Mouse (Mus musculus) forebrain, embryonic 14.5 days (tissue): ENCODE data around the gene Atp8b5. TPM values are rescaled to one million over a fixed set of nuclear protein-coding genes. Genes with fewer than 3 reads are reported as not detected.

Source experiments
- ATAC-seq: fragments of 200-750 bp; cut with Nextera tagmentation; 2 replicates; pipeline ENCODE4 v1.8.0; 2017; ENCODE audit warnings: mild to moderate bottlenecking, moderate library complexity
- DNase-seq: peaks from one replicate; pipeline ENCODE4 v3.0.0-alpha.2; 2015; ENCODE audit warnings: low spot score
- H3K27ac ChIP-seq: fragments of 300-500 bp; sonication (generic); 2 replicates; pipeline ENCODE4 v1.5.1; 2014; ENCODE audit warnings: low read depth, mild to moderate bottlenecking, control low read depth, low read length, moderate library complexity
- H3K27me3 ChIP-seq: fragments of 300-500 bp; sonication (generic); replicated peaks from 2 replicates; pipeline ENCODE4 v1.6.1; 2014; ENCODE audit warnings: low read length, control low read depth, mixed read lengths; ENCODE audit not compliant: control insufficient read depth, insufficient read depth
- H3K36me3 ChIP-seq: fragments of 300-500 bp; sonication (generic); 2 replicates; pipeline ENCODE4 v1.6.1; 2014; ENCODE audit warnings: low read length, control low read depth; ENCODE audit not compliant: control insufficient read depth, insufficient read depth
- H3K4me1 ChIP-seq: fragments of 300-500 bp; sonication (generic); 2 replicates; pipeline ENCODE4 v1.6.1; 2014; ENCODE audit warnings: antibody characterized with exemption, low read length, control low read depth; ENCODE audit not compliant: control insufficient read depth, insufficient read depth
- H3K4me2 ChIP-seq: fragments of 300-500 bp; sonication (generic); 2 replicates; pipeline ENCODE4 v1.6.1; 2014; ENCODE audit warnings: mild to moderate bottlenecking, control low read depth, low read length
- H3K4me3 ChIP-seq: fragments of 300-500 bp; sonication (generic); 2 replicates; pipeline ENCODE4 v1.5.1; 2014; ENCODE audit warnings: low read depth, low read length, control low read depth
- H3K9ac ChIP-seq: fragments of 300-500 bp; sonication (generic); 2 replicates; pipeline ENCODE4 v1.6.1; 2014; ENCODE audit warnings: mild to moderate bottlenecking, low read length, control low read depth, moderate library complexity
- H3K9me3 ChIP-seq: fragments of 300-500 bp; sonication (generic); replicated peaks from 2 replicates; pipeline ENCODE4 v1.6.1; 2016; ENCODE audit warnings: low read length, control low read depth, mixed read lengths; ENCODE audit not compliant: control insufficient read depth
- WGBS: fragments of 180-500 bp; shearing (Covaris S2); extraction: QIAGEN DNeasy Blood & Tissue Kit; methylation state at CpG from one replicate; pipeline ENCODE4 v1.1.7; 2014; 5-methylcytosine and 5-hydroxymethylcytosine counted together
- polyA plus RNA-seq: library from polyadenylated mRNA; unstranded; fragments of >200 nt; fragmentation: Nextera tagmentation; extraction: Ambion mirVana; gene quantifications from 2 replicates; pipeline ENCODE4 v1.2.1, GENCODE M21; 2014

Atp8b5 gene
- polyA plus RNA-seq, 1 experiment from 2014 or later: 0.79 TPM

- no peak for DNase-seq
Measured at GRCm38 (mm10) chr4:43401486-43401885, 134.5 kb downstream of the Atp8b5 start.

GRCm38 (mm10) chr4:43402212-43402611 lies 135.3 kb downstream of the Atp8b5 start:
- H3K4me2 ChIP-seq: no peak overlapping the region
- DNase-seq: no peak
- H3K36me3 ChIP-seq: 0 out of 2 replicates have a peak, but pooled peaks cover 3% of the 10 kb centered on the region
- H3K9ac ChIP-seq: no peak overlapping the region
- H3K27me3 ChIP-seq: no peaks in the 10 kb centered on the region
- no peak for ATAC-seq
- peaks cover 11% of the 10 kb centered on the region for H3K4me1 ChIP-seq
- no peaks in the 10 kb centered on the region for H3K9me3 ChIP-seq
- WGBS: 89% methylated on average over 9 of the region's 9 CpGs
- H3K27ac ChIP-seq: no peak overlapping the region
- no peak overlapping the region for H3K4me3 ChIP-seq

More at GRCm38 (mm10) chr4:43401486-43401885, 134.5 kb downstream of the Atp8b5 start:
- no peak for ATAC-seq
- peaks cover 11% of the 10 kb centered on the region for H3K4me1 ChIP-seq
- H3K4me2 ChIP-seq: no peak overlapping the region
- no peak overlapping the region for H3K4me3 ChIP-seq
- no peaks in the 10 kb centered on the region for H3K9me3 ChIP-seq
- no peaks in the 10 kb centered on the region for H3K27me3 ChIP-seq
- H3K9ac ChIP-seq: no peak overlapping the region
- H3K27ac ChIP-seq: no peak overlapping the region
- WGBS: 87% methylated on average over 10 of the region's 10 CpGs
- H3K36me3 ChIP-seq: 0 out of 2 replicates have a peak, but pooled peaks cover 3% of the 10 kb centered on the region

- Histone ChIP-seq H3K36me3 (0 out of 2 replicates have a peak, but pooled peaks cover 3% of the 10 kb centered on the region), H3K4me3 (no peak overlapping the region), H3K9ac (no peak overlapping the region), H3K9me3 (no peaks in the 10 kb centered on the region), H3K27me3 (no peaks in the 10 kb centered on the region), H3K4me2 (no peak overlapping the region), H3K4me1 (peaks cover 18% of the 10 kb centered on the region), H3K27ac (no peak overlapping the region)
- ATAC-seq (no peak), DNase-seq (no peak)
- 89% methylated on average over 10 of the region's 10 CpGs for WGBS
Measured at GRCm38 (mm10) chr4:43404697-43405096, 137.7 kb downstream of the Atp8b5 start.

- Histone ChIP-seq H3K4me3 (peak overlapping the region; percentile 58), H3K4me2 (peak overlapping the region; percentile 69), H3K27ac (peak overlapping the region; percentile 93), H3K36me3 (0 out of 2 replicates have a peak, but pooled peaks cover 3% of the 10 kb centered on the region), H3K27me3 (no peaks in the 10 kb centered on the region), H3K9ac (peak overlapping the region; percentile 87), H3K4me1 (peaks cover 18% of the 10 kb centered on the region), H3K9me3 (no peaks in the 10 kb centered on the region)
- ATAC-seq (peak; percentile 94), DNase-seq (peak; percentile 92)
- 2% methylated on average over 28 of the region's 28 CpGs for WGBS
Measured at GRCm38 (mm10) chr4:43406162-43406971, 139.4 kb downstream of the Atp8b5 start.

- ATAC-seq (peak; percentile 58), DNase-seq (peak; percentile 62)
- Histone ChIP-seq H3K27ac (peak overlapping the region; percentile 93), H3K4me3 (peak overlapping the region; percentile 58), H3K9ac (peak overlapping the region; percentile 87), H3K9me3 (no peaks in the 10 kb centered on the region), H3K4me1 (peaks cover 18% of the 10 kb centered on the region), H3K4me2 (peak overlapping the region; percentile 69), H3K27me3 (no peaks in the 10 kb centered on the region), H3K36me3 (no peaks in the 10 kb centered on the region)
- WGBS: 75% methylated on average over 12 of the region's 12 CpGs
Measured at GRCm38 (mm10) chr4:43407071-43407920, 140.3 kb downstream of the Atp8b5 start.

- Histone ChIP-seq H3K36me3 (peaks cover 47% of the 10 kb centered on the region), H3K9ac (no peak overlapping the region), H3K9me3 (no peaks in the 10 kb centered on the region), H3K27me3 (no peaks in the 10 kb centered on the region), H3K4me1 (no peaks in the 10 kb centered on the region), H3K4me3 (no peak overlapping the region), H3K27ac (no peak overlapping the region), H3K4me2 (no peak overlapping the region)
- ATAC-seq: no peak
- WGBS: 92% methylated on average over 14 of the region's 14 CpGs
- DNase-seq: no peak
Measured at GRCm38 (mm10) chr4:43414761-43415160, 147.8 kb downstream of the Atp8b5 start.

- 93% methylated on average over 29 of the region's 29 CpGs for WGBS
- H3K27ac ChIP-seq: no peak overlapping the region
- H3K27me3 ChIP-seq: no peaks in the 10 kb centered on the region
- peaks cover 47% of the 10 kb centered on the region for H3K36me3 ChIP-seq
- no peak for DNase-seq
- no peak overlapping the region for H3K4me2 ChIP-seq
- no peaks in the 10 kb centered on the region for H3K9me3 ChIP-seq
- no peaks in the 10 kb centered on the region for H3K4me1 ChIP-seq
- H3K9ac ChIP-seq: no peak overlapping the region
- no peak for ATAC-seq
- H3K4me3 ChIP-seq: no peak overlapping the region
Measured at GRCm38 (mm10) chr4:43415221-43416070, 148.5 kb downstream of the Atp8b5 start.

- H3K9ac ChIP-seq: no peak overlapping the region
- ATAC-seq (no peak), DNase-seq (no peak)
- H3K4me1 ChIP-seq: no peaks in the 10 kb centered on the region
- no peak overlapping the region for H3K4me3 ChIP-seq
- no peaks in the 10 kb centered on the region for H3K27me3 ChIP-seq
- WGBS: 96% methylated on average over 22 of the region's 22 CpGs
- no peaks in the 10 kb centered on the region for H3K9me3 ChIP-seq
- H3K36me3 ChIP-seq: peaks cover 47% of the 10 kb centered on the region
- H3K27ac ChIP-seq: no peak overlapping the region
- no peak overlapping the region for H3K4me2 ChIP-seq
Measured at GRCm38 (mm10) chr4:43416071-43416490, 149.1 kb downstream of the Atp8b5 start.
